In genomic region chr11:85713814-85714208, GRCm38 (mm10) we compare ENCODE assay signal across 10 mouse cellular contexts.
DNase-seq lines count a peak whose midpoint lies in the region; ATAC-seq and TF ChIP-seq lines count a peak whose summit lies in the region.
"Had no signal": no experiment of that assay in that cellular context is flagged by ENCODE, and none has a peak within 500 bp of the region (broad histone marks: within the 10 kb centered on the region; RNA-seq: fewer than 3 reads in every experiment).

No protein-coding gene starts in this region.

- DNase-seq in adrenal gland, postnatal 36 days = peak; percentile 30 to 45
- DNase-seq in adrenal gland, postnatal 4 days (ENCODE audit: low spot score in 2 of 2) = no peak
- no peak for DNase-seq in kidney, postnatal 0 days (ENCODE audit: low spot score)
- no peak for DNase-seq in kidney, adult 11 months
- no peak for DNase-seq in liver, postnatal 0 days
- no peak for DNase-seq in layer of hippocampus, adult 2 months (ENCODE audit: low spot score in 2 of 2)
- no peak for DNase-seq in urinary bladder, postnatal 36 days (ENCODE audit: low spot score in 2 of 2)

- no peak overlapping the region for H3K9ac ChIP-seq in kidney, postnatal 0 days (ENCODE audit: low read depth, low read length)
- H3K9ac ChIP-seq in embryonic facial prominence, embryonic 15.5 days = no peak overlapping the region
- no peak overlapping the region for H3K9ac ChIP-seq in liver, postnatal 0 days (replicated peaks)
- H3K9ac ChIP-seq: liver, embryonic 14.5 days had no signal

- peaks cover 14% of the 10 kb centered on the region; the same call in 1 of the 2 replicates for H3K4me1 ChIP-seq in kidney, postnatal 0 days (replicated peaks; ENCODE audit: insufficient read depth, low read length)
- H3K4me1 ChIP-seq in embryonic facial prominence, embryonic 15.5 days = peaks cover 25% of the 10 kb centered on the region
- peaks cover 4% of the 10 kb centered on the region; the same call in 1 of the 2 replicates for H3K4me1 ChIP-seq in liver, postnatal 0 days (ENCODE audit: insufficient read depth)

- no peak for TF ChIP-seq EP300 in liver, postnatal 0 days (IDR thresholded peaks at IDR 0.05; ENCODE audit: low read depth)

- no peak for ATAC-seq in kidney, postnatal 0 days (replicated peaks; ENCODE audit: low FRiP score, low read depth)
- ATAC-seq in embryonic facial prominence, embryonic 15.5 days (ENCODE audit: insufficient number of reproducible peaks, low FRiP score, low TSS enrichment, low read depth) = no peak
- ATAC-seq in liver, postnatal 0 days = no peak
- ATAC-seq: inflammation-experienced regulatory T-cells, adult 6 months had no signal

- H3K27me3 ChIP-seq in kidney, postnatal 0 days (ENCODE audit: insufficient read depth, low read length) = no peaks in the 10 kb centered on the region
- no peaks in the 10 kb centered on the region for H3K27me3 ChIP-seq in embryonic facial prominence, embryonic 15.5 days
- no peaks in the 10 kb centered on the region for H3K27me3 ChIP-seq in liver, postnatal 0 days (ENCODE audit: insufficient read depth, low read length)

- H3K9me3 ChIP-seq in kidney, postnatal 0 days (replicated peaks; ENCODE audit: low read length) = no peaks in the 10 kb centered on the region
- no peaks in the 10 kb centered on the region for H3K9me3 ChIP-seq in embryonic facial prominence, embryonic 15.5 days (replicated peaks)
- H3K9me3 ChIP-seq in liver, postnatal 0 days (ENCODE audit: low read length) = no peaks in the 10 kb centered on the region

- no peak overlapping the region for H3K4me3 ChIP-seq in kidney, postnatal 0 days (replicated peaks; ENCODE audit: low read depth, low read length)
- no peak overlapping the region for H3K4me3 ChIP-seq in embryonic facial prominence, embryonic 15.5 days (replicated peaks)
- H3K4me3 ChIP-seq in liver, postnatal 0 days (ENCODE audit: low read depth, low read length) = no peak overlapping the region
- no peak overlapping the region for H3K4me3 ChIP-seq in layer of hippocampus, adult 2 months

- WGBS in kidney, postnatal 0 days = 29% methylated on average over 2 of the region's 2 CpGs
- WGBS in embryonic facial prominence, embryonic 15.5 days = 43% methylated on average over 2 of the region's 2 CpGs
- WGBS in liver, postnatal 0 days (ENCODE audit: insufficient replicate concordance) = 25% methylated on average over 2 of the region's 2 CpGs

- H3K27ac ChIP-seq in kidney, postnatal 0 days = peak overlapping the region; percentile 63
- H3K27ac ChIP-seq in embryonic facial prominence, embryonic 15.5 days (replicated peaks) = no peak overlapping the region
- H3K27ac ChIP-seq in liver, postnatal 0 days (ENCODE audit: low read depth) = peak overlapping the region; percentile 63
- no peak overlapping the region for H3K27ac ChIP-seq in layer of hippocampus, adult 2 months
- H3K27ac ChIP-seq: liver, embryonic 14.5 days had no signal

- H3K4me2 ChIP-seq in kidney, postnatal 0 days (ENCODE audit: low read length) = peak overlapping the region; percentile 24; the same call in 1 of the 2 replicates
- H3K4me2 ChIP-seq in embryonic facial prominence, embryonic 15.5 days (replicated peaks) = 0 out of 2 replicates have a peak overlapping the region, but pooled peaks have one; percentile 12
- peak overlapping the region; percentile 42 for H3K4me2 ChIP-seq in liver, postnatal 0 days (ENCODE audit: low read depth, low read length)

- no peak for TF ChIP-seq CTCF in kidney, postnatal 0 days (IDR thresholded peaks at IDR 0.05; ENCODE audit: low read depth)
- no peak for TF ChIP-seq CTCF in liver, postnatal 0 days (IDR thresholded peaks at IDR 0.05; ENCODE audit: low read depth)
- no peak for TF ChIP-seq CTCF in layer of hippocampus, adult 2 months (conservative IDR thresholded peaks at IDR 0.05)

- no peaks in the 10 kb centered on the region for H3K36me3 ChIP-seq in kidney, postnatal 0 days (ENCODE audit: insufficient read depth, low read length)
- H3K36me3 ChIP-seq in embryonic facial prominence, embryonic 15.5 days = no peaks in the 10 kb centered on the region
- H3K36me3 ChIP-seq in liver, postnatal 0 days (replicated peaks; ENCODE audit: insufficient read depth, low read length) = no peaks in the 10 kb centered on the region

Comparison
In these comparisons a context has a peak if more than half of its experiments do, and no peak if none do; other contexts are left out.
1. DNase-seq: peak in adrenal gland, postnatal 36 days (2 of 2); none in adrenal gland, postnatal 4 days (0 of 2), kidney, postnatal 0 days (single experiment), kidney, adult 11 months (single experiment), liver, postnatal 0 days (single experiment), layer of hippocampus, adult 2 months (0 of 2) and urinary bladder, postnatal 36 days (0 of 2).
2. H3K27ac ChIP-seq: peak in kidney, postnatal 0 days (single experiment) and liver, postnatal 0 days (single experiment); none in embryonic facial prominence, embryonic 15.5 days (single experiment) and layer of hippocampus, adult 2 months (single experiment).
3. Peak in every context shown above with its lines, with median percentiles within 50 percentile points of each other: H3K4me2 ChIP-seq.